Mouse (Mus musculus) lung, postnatal 36 days (tissue): ENCODE results near the gene Aff1.
A peak's percentile ranks its signal among the peaks of the same experiment; 100 is the strongest.

Experiments
- DNase-seq: peaks from one replicate; pipeline ENCODE4 v3.0.0; 2022; ENCODE audit warnings: mixed read lengths

Aff1 gene

GRCm38 (mm10) chr5:103813291-103813690 lies 121.1 kb downstream of the Aff1 start:
- no peak for DNase-seq

GRCm38 (mm10) chr5:103813997-103814542 lies 121.9 kb downstream of the Aff1 start:
- DNase-seq, result no peak

GRCm38 (mm10) chr5:103814551-103815248 lies 122.5 kb downstream of the Aff1 start:
- peak; percentile 80 for DNase-seq

DNA sequence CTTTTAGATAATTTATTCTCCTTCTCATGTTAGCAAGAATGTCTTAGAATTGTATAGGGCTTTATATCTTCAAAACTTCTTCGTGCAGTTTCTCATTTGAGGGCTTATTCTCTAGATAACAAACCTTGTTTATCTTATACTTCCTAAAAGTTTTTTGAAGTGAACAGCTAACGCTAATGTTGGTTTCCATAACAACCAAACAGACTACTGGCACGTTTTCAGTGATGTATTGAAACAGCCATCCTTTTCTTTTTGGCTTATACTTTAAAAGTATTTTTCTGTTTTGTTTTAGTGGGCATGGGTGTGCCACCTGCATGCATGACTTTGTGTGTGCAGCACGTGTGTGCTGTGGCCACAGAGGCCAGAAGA lies 123.1 kb downstream of the Aff1 start:
- no peak for DNase-seq

DNA sequence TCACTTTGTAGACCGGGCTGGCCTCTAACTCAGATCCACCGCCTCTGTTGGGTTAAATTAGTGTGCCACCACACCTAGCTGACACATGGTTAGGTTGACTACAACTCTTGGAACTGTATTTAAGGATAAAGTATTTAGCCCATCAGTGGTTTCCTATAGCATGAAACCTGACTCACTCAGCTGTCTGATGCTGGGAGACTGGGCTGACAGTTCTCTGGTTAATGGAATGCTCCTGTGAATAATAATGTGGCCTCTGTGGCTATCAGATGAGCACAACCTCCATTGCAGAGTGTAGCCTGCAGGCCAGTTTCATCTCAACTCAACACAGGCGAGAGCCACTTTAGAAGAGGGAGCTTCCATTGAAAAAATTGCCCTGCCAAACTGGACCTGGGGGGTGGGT lies 124.5 kb downstream of the Aff1 start:
- DNase-seq, result no peak

- peak; percentile 91 for DNase-seq
These were observed 125.6 kb downstream of the Aff1 start for GRCm38 (mm10) chr5:103817754-103818153.

DNA sequence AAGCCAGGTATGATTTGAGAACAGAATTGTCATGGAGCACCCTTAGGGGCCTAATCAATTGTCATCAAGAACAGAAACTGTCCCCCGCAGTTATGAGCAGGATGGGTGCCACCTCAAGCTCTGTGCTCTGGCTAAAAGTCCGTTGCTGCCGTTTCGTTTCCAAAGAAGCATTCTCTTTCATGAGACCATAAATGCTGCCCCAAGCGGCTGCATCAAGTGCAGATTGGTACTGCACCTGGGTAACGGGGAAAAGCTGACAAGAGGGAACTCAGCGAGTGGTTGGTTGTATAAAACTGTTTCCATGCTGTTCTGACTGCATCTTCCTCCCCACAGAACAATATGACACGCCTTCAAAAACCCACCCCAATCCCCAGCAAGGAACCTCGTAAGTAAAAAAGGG lies 126.4 kb downstream of the Aff1 start:
- no peak for DNase-seq

GRCm38 (mm10) chr5:103819674-103820073 lies 127.5 kb downstream of the Aff1 start:
- DNase-seq, result no peak

GRCm38 (mm10) chr5:103821062-103821461 lies 128.9 kb downstream of the Aff1 start:
- peak; percentile 71 for DNase-seq

GRCm38 (mm10) chr5:103821500-103822298 lies 129.5 kb downstream of the Aff1 start:
- no peak for DNase-seq

GRCm38 (mm10) chr5:103822949-103823348 lies 130.8 kb downstream of the Aff1 start:
- no peak for DNase-seq

- DNase-seq, result no peak
These were observed 136.1 kb downstream of the Aff1 start for GRCm38 (mm10) chr5:103828304-103828703.

DNA sequence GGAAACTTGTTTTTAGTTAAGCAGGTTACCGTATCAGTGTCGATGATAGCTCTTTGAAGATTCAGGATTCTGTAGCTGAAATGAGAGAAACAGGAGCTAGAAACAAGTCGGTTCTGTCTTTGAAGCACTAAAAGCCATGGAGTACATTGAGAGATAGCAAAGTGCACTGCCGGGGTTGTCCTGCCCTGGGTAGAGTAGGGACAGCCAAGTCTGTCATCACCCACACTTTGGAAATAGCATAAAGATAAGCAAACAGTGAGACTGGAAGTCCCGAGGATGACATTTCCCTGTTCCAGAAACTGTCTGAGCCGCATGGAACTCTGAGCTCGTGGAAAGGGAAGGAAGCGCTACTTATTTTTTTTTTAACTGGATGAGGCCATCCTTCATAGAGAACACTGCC lies 136.6 kb downstream of the Aff1 start:
- peak; percentile 45 for DNase-seq

DNA sequence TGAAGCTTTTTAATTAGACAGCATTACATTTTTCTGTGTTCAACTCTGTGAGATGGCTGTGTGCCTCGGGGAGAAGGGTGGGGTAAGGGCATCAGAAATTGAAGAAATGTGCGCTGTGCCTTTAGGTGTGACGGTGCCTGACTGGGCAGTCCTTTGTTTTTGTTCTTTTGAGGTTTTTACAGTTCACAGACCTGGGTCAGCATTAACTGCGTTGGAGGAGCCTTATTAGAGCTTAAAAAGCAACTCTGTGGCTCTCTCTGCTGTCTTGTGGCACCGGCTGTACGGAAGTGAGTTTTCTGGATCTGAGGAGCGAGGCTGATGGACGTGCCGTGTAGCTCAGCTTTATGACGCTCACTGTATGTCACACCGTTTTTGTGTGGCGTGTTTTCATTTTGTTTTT lies 137.0 kb downstream of the Aff1 start:
- DNase-seq, result no peak

- DNase-seq, result no peak
These were observed 138.7 kb downstream of the Aff1 start for GRCm38 (mm10) chr5:103830886-103831285.

GRCm38 (mm10) chr5:103835471-103836147 lies 143.4 kb downstream of the Aff1 start:
- DNase-seq, result no peak

DNA sequence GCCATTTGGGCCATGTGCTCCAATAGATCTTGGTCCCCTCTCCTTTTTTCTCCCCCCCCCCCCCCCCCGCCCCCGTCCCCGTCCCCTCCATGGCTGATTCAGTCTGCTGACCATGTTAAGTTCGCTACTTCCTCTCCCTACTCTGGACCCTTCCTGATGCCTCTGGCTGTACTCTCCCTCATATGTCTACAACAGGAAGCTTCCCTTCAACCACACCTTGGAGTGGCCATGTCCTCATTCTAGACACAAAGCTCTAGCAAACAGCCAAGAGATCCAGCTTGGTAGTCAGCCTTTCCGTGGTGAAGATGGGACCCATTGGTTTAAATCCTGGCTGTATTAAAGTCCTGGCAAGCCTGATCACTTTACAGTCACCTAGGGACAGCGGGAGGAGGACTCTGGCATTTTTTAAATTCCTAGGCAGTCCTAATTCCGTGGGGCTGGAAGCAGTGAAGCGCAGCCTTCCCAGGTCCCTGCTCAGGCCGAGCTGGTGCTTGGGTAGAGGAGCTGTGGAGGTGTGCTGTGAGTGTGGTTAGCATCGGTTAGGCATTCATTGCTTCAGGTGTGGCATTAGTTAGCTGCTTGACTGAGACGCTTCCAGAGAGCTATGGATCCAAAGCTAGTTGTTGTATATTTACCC lies 144.1 kb downstream of the Aff1 start:
- DNase-seq, result no peak

- peak; percentile 88 for DNase-seq
These were observed 146.5 kb downstream of the Aff1 start for GRCm38 (mm10) chr5:103838550-103839264.

GRCm38 (mm10) chr5:103839265-103839626 lies 147.1 kb downstream of the Aff1 start:
- DNase-seq, result no peak

DNA sequence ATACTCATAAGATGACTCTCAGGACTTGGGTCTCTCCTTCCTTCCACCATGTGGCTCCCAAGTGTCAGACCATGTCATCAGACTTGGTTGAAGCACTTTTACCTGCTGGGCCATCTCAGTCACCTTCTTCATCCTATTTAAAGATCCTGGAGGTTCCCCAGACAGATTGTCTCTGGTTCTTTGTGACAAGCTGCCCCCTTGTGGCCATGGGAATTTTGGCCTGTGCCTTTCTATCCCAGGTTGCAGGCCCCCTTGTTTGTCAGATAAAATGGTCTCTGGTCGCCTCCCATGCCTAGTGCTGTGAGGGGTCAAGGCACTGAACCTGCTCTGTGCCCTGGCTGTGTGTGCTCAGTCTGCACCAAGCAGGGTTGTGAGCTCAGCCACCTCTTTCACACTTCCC lies 151.8 kb downstream of the Aff1 start:
- peak; percentile 76 for DNase-seq

- DNase-seq, result no peak
These were observed 153.4 kb downstream of the Aff1 start for GRCm38 (mm10) chr5:103845418-103846153.

GRCm38 (mm10) chr5:103846154-103846551 lies 154.0 kb downstream of the Aff1 start:
- DNase-seq, result peak; percentile 71
